Mouse (Mus musculus): ENCODE results near the gene Gm21970. TPM values are rescaled to one million over a fixed set of nuclear protein-coding genes. Genes with fewer than 3 reads are reported as not detected.

Gm21970 gene
- not detected in 2 replicates for polyA plus RNA-seq (2012; rRNA removed)

DNA sequence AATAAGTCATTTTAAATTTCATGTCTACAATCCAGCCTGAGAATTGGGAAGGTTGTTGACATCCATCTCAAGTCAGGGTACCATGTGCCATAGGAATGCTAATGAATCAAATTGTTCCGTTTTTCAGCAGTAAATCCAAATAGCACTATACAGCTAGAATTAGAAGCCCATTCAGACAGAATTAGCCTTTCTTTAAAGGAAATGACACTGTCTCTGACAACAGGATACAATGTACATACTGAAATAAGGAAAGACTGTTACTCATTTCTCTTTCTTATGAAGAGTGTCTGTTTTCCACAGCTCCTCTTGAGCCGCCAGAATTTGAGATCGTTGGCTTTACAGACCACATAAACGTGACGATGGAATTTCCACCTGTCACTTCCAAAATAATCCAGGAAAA, at the start of gene Gm21970:
TSS of gene Gm21970 (plus strand) at position 301 of the 400 bp plus-strand sequence.

DNA sequence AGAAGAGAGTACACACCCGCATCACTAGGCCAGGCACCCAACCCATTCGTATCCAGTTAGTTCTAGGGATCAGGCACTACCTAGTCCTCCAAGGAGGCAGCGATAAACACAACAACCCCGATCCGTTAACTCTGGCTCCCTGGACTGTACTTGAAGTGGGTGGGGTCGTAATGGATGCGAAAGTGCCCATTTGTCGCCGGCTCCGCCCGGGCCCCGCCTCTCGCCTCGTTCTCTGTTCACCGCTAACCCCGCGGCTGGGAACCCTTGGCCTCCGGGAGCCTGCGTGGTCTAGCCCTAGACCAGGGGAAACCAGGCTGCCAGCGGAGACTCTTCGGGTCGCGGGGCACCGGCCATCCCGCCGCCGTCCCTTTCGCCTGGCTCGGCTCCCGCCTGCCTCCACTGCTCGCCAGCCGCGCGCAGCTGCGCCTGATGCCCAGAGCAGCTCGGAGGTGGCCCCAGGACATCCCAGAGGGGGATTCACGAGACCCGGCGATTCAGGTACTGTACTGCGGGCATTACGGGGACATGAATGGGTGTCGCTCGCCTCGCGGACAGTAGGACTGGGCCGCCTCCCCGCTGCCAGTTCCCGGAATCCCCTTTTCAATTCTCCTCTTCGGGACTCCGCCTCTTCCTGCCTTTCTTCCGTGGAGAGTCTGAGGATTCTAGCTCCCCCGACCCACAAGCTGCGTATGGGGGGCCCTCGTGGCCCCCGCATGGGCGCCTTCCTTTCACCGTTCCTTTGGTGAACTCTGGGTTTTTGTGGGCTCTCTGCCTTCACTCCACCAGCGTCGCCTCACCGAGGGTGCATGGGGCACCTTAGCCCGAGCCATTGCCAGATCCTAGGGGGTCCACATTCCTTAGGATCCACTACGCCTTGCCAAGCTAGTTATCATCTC, 18.7 kb upstream of the Gm21970 start, which contains the start of gene Ifnar2:
TSS of gene Ifnar2 (plus strand) at position 207 of the 896 bp plus-strand sequence.

DNA sequence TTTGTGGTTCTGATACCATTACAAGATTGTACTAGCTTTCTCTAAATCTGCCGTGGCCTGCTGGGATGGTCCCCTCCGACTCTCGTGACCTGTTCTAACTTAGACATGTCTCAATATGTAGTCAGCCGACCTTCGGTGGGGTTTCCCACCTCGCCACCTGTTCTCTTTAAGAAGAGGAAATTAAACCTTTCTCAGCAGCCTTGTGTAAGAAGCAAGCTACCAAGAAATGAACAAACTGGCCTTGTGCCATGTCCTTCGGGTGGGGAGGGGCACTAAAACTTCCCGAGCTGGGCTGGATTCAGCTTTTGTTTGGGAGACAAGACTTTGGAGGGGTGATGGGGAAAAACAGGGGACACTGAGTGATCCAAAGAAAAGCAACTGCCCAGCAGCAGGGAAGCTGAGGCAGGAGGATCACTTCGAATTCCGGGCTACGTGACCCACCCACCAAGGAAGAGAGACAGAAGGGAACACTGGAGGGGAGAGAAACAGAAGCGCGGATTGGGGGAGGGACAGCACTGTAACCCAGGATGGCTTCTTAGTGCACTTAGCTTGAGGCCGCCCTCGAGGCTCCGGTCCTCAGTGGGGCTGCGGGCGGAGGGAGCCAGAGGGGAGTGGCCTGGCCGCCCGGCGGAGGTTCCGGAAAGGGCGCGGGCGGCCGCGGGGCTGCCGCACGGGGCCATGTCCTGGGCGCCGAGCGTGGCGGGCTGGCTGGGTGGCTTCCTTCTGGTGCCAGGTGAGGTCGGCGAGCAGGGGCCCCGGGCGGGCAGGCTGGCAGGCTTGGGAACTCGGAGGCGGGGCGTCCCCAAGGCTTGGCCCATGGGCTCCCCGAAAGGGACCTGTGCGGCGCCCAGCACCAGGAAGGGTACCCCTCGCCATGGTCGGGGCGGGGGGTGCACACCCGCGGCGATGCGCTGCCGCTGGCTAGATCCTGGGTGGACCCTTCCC, 14.4 kb downstream of the Gm21970 start, which contains the start of gene Il10rb:
TSS of gene Il10rb (plus strand) at position 525 of the 945 bp plus-strand sequence.

Other genes starting within 250 kb of the Gm21970 start
- gene Olig2, start 166.3 kb upstream of the Gm21970 start, polyA plus RNA-seq (2012; rRNA removed) = not detected in 2 replicates
- 0.03 and 0.05 TPM in 2 replicates for gene Olig1, start 121.9 kb upstream of the Gm21970 start, polyA plus RNA-seq (2012; rRNA removed)
- 48.1 and 50.4 TPM in 2 replicates for gene Ifnar2, start 18.9 kb upstream of the Gm21970 start, polyA plus RNA-seq (2012; rRNA removed)
- gene Il10rb, start 14.4 kb downstream of the Gm21970 start, polyA plus RNA-seq (2012; rRNA removed) = 20.7 and 23.1 TPM in 2 replicates
- gene Ifnar1, start 93.5 kb downstream of the Gm21970 start, polyA plus RNA-seq (2012; rRNA removed) = 15.0 and 16.6 TPM in 2 replicates
- 9.1 and 9.5 TPM in 2 replicates for gene Ifngr2, start 155.4 kb downstream of the Gm21970 start, polyA plus RNA-seq (2012; rRNA removed)
- 6.6 and 6.9 TPM in 2 replicates for gene Tmem50b, start 206.1 kb downstream of the Gm21970 start, polyA plus RNA-seq (2012; rRNA removed)
- gene Dnajc28, start 227.3 kb downstream of the Gm21970 start, polyA plus RNA-seq (2012; rRNA removed) = 1.6 and 1.8 TPM in 2 replicates

Data from liver, embryonic 18 days (tissue).